Mouse (Mus musculus) ES-E14 (cell line): ENCODE data around the gene Aes. TPM values are rescaled to one million over a fixed set of nuclear protein-coding genes. Genes with fewer than 3 reads are reported as not detected.
A peak's percentile ranks its signal among the peaks of the same experiment; 100 is the strongest.

Source experiments
- DNase-seq: peaks from one replicate; pipeline ENCODE4 v3.0.0-alpha.2; 2013; ENCODE audit warnings: low read depth, low spot score
- H3K27ac ChIP-seq: 2 replicates; pipeline ENCODE4 v1.5.1; 2012; ENCODE audit warnings: low read depth, mild to moderate bottlenecking, low read length, moderate library complexity, mixed read lengths; ENCODE audit not compliant: poor library complexity, insufficient read depth, severe bottlenecking
- H3K36me3 ChIP-seq: 2 replicates; pipeline ENCODE4 v1.6.1; 2012; ENCODE audit warnings: mild to moderate bottlenecking, low read length, moderate library complexity, mixed read lengths; ENCODE audit not compliant: control insufficient read depth, poor library complexity, insufficient read depth, severe bottlenecking
- H3K4me1 ChIP-seq, 2 experiments: fragments of 150-350 bp in 1 of 2; sonication (generic) in 1 of 2; 2 replicates each; pipeline ENCODE4 v1.6.1; 2012; ENCODE audit warnings: low read length in 2 of 2, mild to moderate bottlenecking in 1 of 2, mixed read lengths in 1 of 2; ENCODE audit not compliant: control insufficient read depth in 2 of 2, insufficient read depth in 2 of 2, poor library complexity in 1 of 2
- H3K4me3 ChIP-seq, 2 experiments: fragments of 150-350 bp in 1 of 2; sonication (generic) in 1 of 2; 2 replicates each; pipeline ENCODE4 v1.5.1; 2012; ENCODE audit warnings: low read length in 2 of 2, low read depth in 1 of 2, mild to moderate bottlenecking in 1 of 2, mixed read lengths in 1 of 2; ENCODE audit not compliant: insufficient read depth in 1 of 2, poor library complexity in 1 of 2, severe bottlenecking in 1 of 2
- H3K9ac ChIP-seq: 2 replicates; pipeline ENCODE4 v1.6.1; 2012; ENCODE audit warnings: low read depth, mild to moderate bottlenecking, low read length, mixed read lengths; ENCODE audit not compliant: poor library complexity, insufficient read depth, severe bottlenecking
- H3K9me3 ChIP-seq: fragments of 150-350 bp; sonication (generic); 2 replicates; pipeline ENCODE4 v1.6.1; 2012; ENCODE audit warnings: low read depth, mild to moderate bottlenecking, low read length; ENCODE audit not compliant: control insufficient read depth, insufficient read depth
- CHD2 ChIP-seq: IDR thresholded peaks from 2 replicates; pipeline ENCODE4 v1.6.1; 2014; ENCODE audit warnings: mild to moderate bottlenecking, low read depth, low read length, inconsistent platforms
- HCFC1 ChIP-seq: IDR thresholded peaks from 2 replicates; pipeline ENCODE4 v1.6.1; 2012; ENCODE audit warnings: low read length, inconsistent platforms, borderline replicate concordance; ENCODE audit not compliant: insufficient read depth
- MAFK ChIP-seq: IDR thresholded peaks from 2 replicates; pipeline ENCODE4 v1.6.1; 2014; ENCODE audit warnings: mild to moderate bottlenecking, low read depth, low read length, inconsistent platforms; ENCODE audit not compliant: insufficient read depth
- ZC3H11A ChIP-seq: IDR thresholded peaks from 2 replicates; pipeline ENCODE4 v1.6.1; 2012; ENCODE audit warnings: low read depth, mild to moderate bottlenecking, inconsistent platforms, low read length, borderline replicate concordance
- ZNF384 ChIP-seq: IDR thresholded peaks from 2 replicates; pipeline ENCODE4 v1.6.1; 2012; ENCODE audit warnings: low read depth, low read length, inconsistent platforms
- in situ Hi-C, 2 experiments: fragments of 600-800 bp; cut with MboI; formaldehyde crosslinking; loops; one replicate each; pipeline ENCODE4 v1.15.1; 2025; ENCODE audit warnings: low sequenced_read_pairs in 2 of 2, inconsistent platforms in 1 of 2; ENCODE audit not compliant: unreplicated experiment in 2 of 2
- total RNA-seq: library from RNA; depleted of rRNA; stranded (reverse); fragments of 300-350 nt; gene quantifications from 2 replicates; pipeline ENCODE4 v1.2.3, GENCODE M21; 2012

Gene Aes
- total RNA-seq, 1 experiment = 145 TPM

DNA sequence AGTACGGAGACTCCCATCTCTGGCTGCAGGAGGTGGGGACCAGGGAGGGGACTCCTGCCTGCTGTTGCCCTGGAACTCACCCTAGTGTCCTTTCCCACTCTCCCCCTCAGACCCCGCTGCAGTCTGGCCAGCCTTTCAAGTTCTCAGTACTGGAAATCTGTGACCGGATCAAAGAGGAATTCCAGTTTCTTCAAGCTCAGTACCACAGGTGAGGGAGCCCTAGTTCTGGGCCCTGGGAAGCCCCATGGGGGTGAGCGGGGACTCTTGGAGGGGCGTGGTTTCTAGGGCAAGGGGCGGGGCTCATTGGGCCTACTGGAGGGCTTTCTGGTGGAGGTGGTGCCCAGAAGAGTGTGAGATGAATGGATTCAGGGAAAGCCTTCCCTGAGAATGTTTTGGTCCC, 16.4 kb downstream of the Aes start:
- TF ChIP-seq ZC3H11A = no peak
- no peak for TF ChIP-seq HCFC1
- TF ChIP-seq ZNF384 = no peak
- no peak for TF ChIP-seq CHD2
- TF ChIP-seq MAFK = no peak
- DNase-seq = no peak
- Histone ChIP-seq H3K36me3 (no peaks in the 10 kb centered on the region), H3K4me3 (peak overlapping the region; percentile 52 to 55; a peak in 2 of 4 replicates), H3K9me3 (no peaks in the 10 kb centered on the region), H3K27ac (no peak overlapping the region), H3K4me1 (peaks cover 2 to 20% of the 10 kb centered on the region in 2 experiments; a peak in 2 of 4 replicates), H3K9ac (no peak overlapping the region)
- in situ Hi-C loops = no loop called here

- DNase-seq = no peak
- Histone ChIP-seq H3K4me1 (peaks cover 0 to 5% of the 10 kb centered on the region in 2 experiments; a peak in 1 of 4 replicates), H3K9me3 (no peaks in the 10 kb centered on the region), H3K9ac (no peak overlapping the region), H3K36me3 (no peaks in the 10 kb centered on the region), H3K4me3 (peak overlapping the region in 1 of 2 experiments; percentile 38; a peak in 2 of 4 replicates), H3K27ac (no peak overlapping the region)
- TF ChIP-seq HCFC1 (no peak), ZNF384 (no peak), MAFK (no peak), CHD2 (no peak), ZC3H11A (no peak)
- in situ Hi-C loops = no loop called here
These were observed 20.7 kb downstream of the Aes start for GRCm38 (mm10) chr10:81579967-81580366.

DNA sequence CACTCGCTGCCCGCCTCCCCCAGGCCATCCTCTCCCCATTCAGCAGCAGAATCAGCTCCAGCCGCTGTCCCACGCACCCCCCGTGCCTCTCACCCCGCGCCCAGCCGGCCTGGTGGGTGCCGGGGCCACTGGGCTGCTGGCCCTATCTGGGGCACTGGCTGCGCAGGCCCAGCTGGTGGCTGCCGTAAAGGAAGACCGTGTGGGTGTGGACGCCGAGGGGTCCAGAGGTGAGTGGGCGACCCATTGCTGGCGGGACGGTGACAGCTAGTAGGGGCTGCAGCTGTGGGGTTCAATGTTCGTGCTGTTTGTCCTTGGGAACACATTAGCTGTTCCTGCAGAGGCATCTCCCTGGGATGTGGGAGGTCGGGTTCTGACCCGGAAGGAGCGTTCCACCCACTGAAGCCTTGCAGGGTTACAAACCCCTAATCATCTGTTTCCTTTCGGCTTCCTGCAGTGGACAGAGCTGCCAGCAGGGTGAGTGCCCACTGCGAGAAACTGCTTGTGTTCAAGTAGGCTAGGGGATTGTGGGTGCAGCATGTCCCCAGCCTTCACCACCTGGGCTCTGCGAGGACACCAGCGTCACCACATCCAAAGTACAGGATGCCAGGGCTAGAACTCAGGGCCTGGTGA, 21.3 kb downstream of the Aes start:
- Histone ChIP-seq H3K4me1 (peaks cover 0 to 5% of the 10 kb centered on the region in 2 experiments; a peak in 1 of 4 replicates), H3K27ac (no peak overlapping the region), H3K36me3 (no peaks in the 10 kb centered on the region), H3K4me3 (peak overlapping the region in 1 of 2 experiments; percentile 38; a peak in 2 of 4 replicates), H3K9me3 (no peaks in the 10 kb centered on the region), H3K9ac (no peak overlapping the region)
- in situ Hi-C loops = no loop called here
- DNase-seq = no peak
- TF ChIP-seq ZC3H11A = no peak
- no peak for TF ChIP-seq CHD2
- TF ChIP-seq ZNF384 = no peak
- TF ChIP-seq MAFK = no peak
- no peak for TF ChIP-seq HCFC1

- in situ Hi-C loops = no loop called here
- Histone ChIP-seq H3K4me3 (no peak overlapping the region), H3K27ac (no peak overlapping the region), H3K9ac (no peak overlapping the region), H3K36me3 (no peaks in the 10 kb centered on the region), H3K4me1 (peaks cover 0 to 12% of the 10 kb centered on the region in 2 experiments; a peak in 1 of 4 replicates), H3K9me3 (no peaks in the 10 kb centered on the region)
- no peak for TF ChIP-seq MAFK
- no peak for TF ChIP-seq ZC3H11A
- no peak for TF ChIP-seq ZNF384
- TF ChIP-seq HCFC1 = no peak
- TF ChIP-seq CHD2 = no peak
- no peak for DNase-seq
These were observed 24.1 kb downstream of the Aes start for GRCm38 (mm10) chr10:81583347-81583746.
